Mouse (Mus musculus) myocyte (in vitro differentiated cells): ENCODE data around the gene Mbd4.

Experiments
- CEBPB ChIP-seq: IDR thresholded peaks from 2 replicates; pipeline ENCODE4 v1.6.1; 2011; ENCODE audit warnings: mild to moderate bottlenecking, moderate library complexity; ENCODE audit not compliant: poor library complexity, insufficient read depth, severe bottlenecking
- E2F4 ChIP-seq: IDR thresholded peaks from one replicate; pipeline ENCODE4 v1.6.1; 2011; ENCODE audit warnings: mild to moderate bottlenecking, control low read depth, moderate library complexity; ENCODE audit not compliant: insufficient read depth
- MAX ChIP-seq: IDR thresholded peaks from one replicate; pipeline ENCODE4 v1.6.1; 2011; ENCODE audit warnings: low read depth, mild to moderate bottlenecking, control low read depth
- MYOD1 ChIP-seq, 3 experiments: IDR thresholded peaks; one replicate each; pipeline ENCODE4 v1.6.1; 2011; ENCODE audit warnings: control low read depth in 2 of 3, low read depth in 2 of 3, mild to moderate bottlenecking in 2 of 3, moderate library complexity in 1 of 3; ENCODE audit not compliant: insufficient read length in 2 of 3, control insufficient read depth in 1 of 3
- MYOG ChIP-seq, 3 experiments: IDR thresholded peaks; one replicate each; pipeline ENCODE4 v1.6.1; 2011; ENCODE audit warnings: control low read depth in 2 of 3, low read depth in 2 of 3, mild to moderate bottlenecking in 2 of 3; ENCODE audit not compliant: insufficient read length in 2 of 3, control insufficient read depth in 1 of 3, insufficient read depth in 1 of 3
- POLR2A ChIP-seq: IDR thresholded peaks from one replicate; pipeline ENCODE4 v1.6.1; 2011; ENCODE audit warnings: low read depth, mild to moderate bottlenecking, control low read depth, moderate library complexity; ENCODE audit not compliant: insufficient read length
- POLR2AphosphoS2 ChIP-seq: IDR thresholded peaks from one replicate; pipeline ENCODE4 v1.6.1; 2011; ENCODE audit warnings: low read depth, control low read depth; ENCODE audit not compliant: insufficient read length
- REST ChIP-seq: IDR thresholded peaks from one replicate; pipeline ENCODE4 v1.6.1; 2011; ENCODE audit warnings: mild to moderate bottlenecking, control low read depth, moderate library complexity; ENCODE audit not compliant: insufficient read depth, insufficient read length
- TCF12 ChIP-seq: IDR thresholded peaks from one replicate; pipeline ENCODE4 v1.6.1; 2011; ENCODE audit warnings: mild to moderate bottlenecking, control low read depth; ENCODE audit not compliant: poor library complexity, insufficient read depth, severe bottlenecking
- USF1 ChIP-seq: IDR thresholded peaks from one replicate; pipeline ENCODE4 v1.6.1; 2011; ENCODE audit warnings: low read depth, mild to moderate bottlenecking, control low read depth, moderate library complexity

DNA sequence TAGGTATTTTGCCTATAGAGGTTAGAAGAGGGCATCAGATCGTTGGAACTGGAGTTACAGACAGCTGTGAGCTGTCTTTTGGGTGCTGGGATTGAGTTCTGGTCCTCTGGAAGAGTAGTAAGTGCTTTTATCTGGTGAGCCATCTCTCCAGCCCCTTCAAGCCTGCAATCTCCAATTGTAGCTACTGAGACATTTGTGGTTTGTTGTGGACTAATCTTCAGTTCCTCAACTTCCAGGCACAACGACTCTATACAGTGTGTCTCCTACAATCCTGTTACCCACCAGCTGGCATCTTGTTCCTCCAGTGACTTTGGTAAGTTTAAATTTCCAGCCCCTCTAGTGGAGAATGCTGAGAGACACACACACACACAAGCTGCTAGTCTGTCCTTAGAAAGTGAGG is 24.1 kb upstream of the Mbd4 start:
- TF ChIP-seq POLR2AphosphoS2 (no peak), POLR2A (no peak), MYOG (IDR thresholded peaks at IDR 0.05; ENCODE audit: control insufficient read depth in 1 of 3, insufficient read depth in 1 of 3, insufficient read length in 2 of 3, low read depth in 2 of 3) (no peak), E2F4 (no peak), MAX (no peak), USF1 (no peak), TCF12 (no peak), REST (no peak), MYOD1 (IDR thresholded peaks at IDR 0.05; ENCODE audit: control insufficient read depth in 1 of 3, insufficient read length in 2 of 3, low read depth in 2 of 3) (no peak), CEBPB (no peak)
